Mouse (Mus musculus): Measurements from ENCODE around the gene Clcn7.

GRCm38 (mm10) chr17:25112423-25112810, 20.8 kb upstream of the Clcn7 start:
- TF ChIP-seq CTCF (IDR thresholded peaks at IDR 0.05 in 2 of 3, conservative IDR thresholded peaks at IDR 0.05 in 1 of 3; ENCODE audit: control insufficient read depth in 1 of 3, insufficient read depth in 1 of 3, low read depth in 2 of 3, low read length in 3 of 3, poor library complexity in 1 of 3, severe bottlenecking in 1 of 3) (no peak), TAL1 (IDR thresholded peaks at IDR 0.05; ENCODE audit: low read length) (no peak), USF1 (IDR thresholded peaks at IDR 0.05; ENCODE audit: low read depth, low read length) (no peak), NELFE (IDR thresholded peaks at IDR 0.05; ENCODE audit: low read depth, low read length) (no peak)
